Mouse (Mus musculus) gastrocnemius, adult 2 months (tissue): ENCODE results near the gene 4930452B06Rik. TPM values are rescaled to one million over a fixed set of nuclear protein-coding genes. Genes with fewer than 3 reads are reported as not detected.

ENCODE experiments used
- DNase-seq: peaks from one replicate; pipeline ENCODE4 v3.0.0; 2022
- H3K27ac ChIP-seq: fragments of 200-600 bp; 2 replicates; pipeline ENCODE4 v1.8.1; 2022; ENCODE audit warnings: mild to moderate bottlenecking
- H3K4me3 ChIP-seq: fragments of 200-600 bp; 2 replicates; pipeline ENCODE4 v1.8.1; 2022; ENCODE audit warnings: mild to moderate bottlenecking, moderate library complexity
- CTCF ChIP-seq: fragments of 200-600 bp; IDR thresholded peaks from 2 replicates; pipeline ENCODE4 v1.8.1; 2022; ENCODE audit warnings: antibody characterized with exemption, mild to moderate bottlenecking, moderate library complexity
- intact Hi-C: fragments of 180-260 bp; cut with DNase I; formaldehyde crosslinking; loops from one replicate; pipeline ENCODE4 v1.15.1; 2025
- total RNA-seq, 2 experiments: library from RNA; stranded (reverse); gene quantifications; 2 replicates each; pipeline ENCODE4 v1.2.3; 2021

The 4930452B06Rik gene
- total RNA-seq, 2 experiments from 2014 or later, result 0.15 TPM; not detected in 1

DNA sequence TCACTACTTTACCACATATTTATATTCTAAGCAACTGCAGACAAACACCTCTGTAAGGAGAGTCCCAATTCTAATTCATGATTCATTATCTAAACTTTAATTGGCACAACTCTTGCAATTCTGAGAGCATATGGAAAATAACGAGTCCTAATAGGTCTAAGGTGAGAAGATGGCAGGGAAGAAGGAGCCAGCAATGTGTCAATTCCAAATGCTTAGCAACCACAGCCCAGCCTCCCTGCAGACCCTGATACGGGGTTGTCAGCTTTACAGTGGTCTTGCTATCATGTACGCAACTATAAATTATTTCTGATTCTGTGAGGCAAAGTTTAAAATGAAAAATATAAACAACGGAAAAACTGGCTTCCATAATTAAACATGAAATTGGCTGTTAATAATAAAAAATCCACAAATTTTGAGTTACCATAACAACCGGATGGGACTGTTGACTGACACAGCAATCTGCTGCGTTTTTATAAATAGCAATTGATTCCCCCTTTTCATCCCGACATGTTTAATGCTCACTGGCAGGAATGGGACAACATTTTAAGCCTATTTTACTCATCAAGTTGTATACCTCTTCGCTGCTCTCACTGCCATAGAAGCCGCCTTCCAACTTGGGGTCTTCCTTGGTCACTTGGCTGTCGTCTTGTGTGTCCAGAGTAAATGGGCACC lies 155.6 kb downstream of the 4930452B06Rik start:
- intact Hi-C loops, result no loop called here
- H3K27ac ChIP-seq, result no peak overlapping the region
- DNase-seq, result no peak

DNA sequence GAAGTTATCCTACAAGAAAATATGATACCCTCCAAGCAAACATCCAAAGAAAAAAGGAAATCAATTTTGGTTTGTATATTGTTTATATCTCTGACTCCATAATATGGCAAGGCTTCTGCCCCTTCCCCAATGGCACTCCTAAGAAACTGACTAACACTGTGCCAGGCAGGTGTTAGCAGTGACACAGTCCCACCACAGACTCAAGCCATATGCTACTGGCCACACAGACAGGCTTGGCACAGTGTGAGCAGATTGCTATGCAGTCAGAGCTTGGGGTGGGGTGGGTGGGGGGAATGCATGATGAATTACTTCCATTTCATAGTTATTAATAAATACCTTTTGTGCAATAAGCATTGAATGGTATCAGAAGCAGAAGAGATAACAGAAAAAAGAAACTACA lies 157.4 kb downstream of the 4930452B06Rik start:
- DNase-seq, result no peak
- no peak for TF ChIP-seq CTCF
- Histone ChIP-seq H3K4me3 (no peak overlapping the region), H3K27ac (no peak overlapping the region)
- intact Hi-C loops, result no loop called here

More for the DNA sequence above, 155.6 kb downstream of the 4930452B06Rik start:
- H3K4me3 ChIP-seq, result no peak overlapping the region
- no peak for TF ChIP-seq CTCF

DNA sequence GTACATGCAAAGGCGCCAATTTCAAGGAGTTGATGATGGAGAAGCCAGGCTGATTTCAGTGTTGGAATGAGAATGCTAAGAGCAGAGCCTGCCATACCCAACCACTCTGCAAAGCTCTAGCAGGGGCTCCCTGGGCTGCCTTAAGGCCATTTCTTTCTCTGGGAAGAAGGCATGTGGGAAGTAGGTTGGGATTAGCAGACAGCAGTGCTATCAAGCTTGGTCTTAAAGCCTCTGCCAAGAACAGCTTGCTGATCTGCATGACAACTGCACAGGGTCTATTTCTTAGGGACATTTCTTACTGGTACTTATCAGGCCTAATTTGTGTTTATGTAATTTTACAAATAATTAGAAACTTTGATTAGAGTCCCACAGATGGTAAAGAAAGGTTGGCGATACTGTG lies 161.8 kb downstream of the 4930452B06Rik start:
- TF ChIP-seq CTCF, result no peak

DNA sequence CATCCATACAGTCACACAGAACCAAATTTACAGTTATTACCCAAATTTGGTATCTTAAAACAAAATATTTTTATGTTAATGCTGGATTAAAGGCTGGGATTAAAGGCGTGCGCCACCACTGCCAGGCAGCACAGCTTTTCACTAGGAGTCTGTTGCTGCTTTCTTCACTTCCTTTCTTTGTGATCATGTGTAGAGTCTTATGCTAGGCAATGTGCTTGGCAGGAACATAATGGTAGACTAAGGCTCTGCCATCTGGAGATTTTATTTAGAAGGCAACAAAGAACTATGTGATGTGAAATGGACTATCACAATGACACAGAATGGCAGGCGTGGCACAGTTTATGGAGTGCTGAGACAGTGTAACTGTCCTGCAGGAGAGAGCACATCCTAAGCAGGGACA lies 162.7 kb downstream of the 4930452B06Rik start:
- intact Hi-C loops, result no loop called here
- TF ChIP-seq CTCF, result no peak
- no peak overlapping the region for H3K27ac ChIP-seq

More for the DNA sequence above, 161.8 kb downstream of the 4930452B06Rik start:
- Histone ChIP-seq H3K4me3 (no peak overlapping the region), H3K27ac (no peak overlapping the region)
- intact Hi-C loops, result no loop called here
- DNase-seq, result no peak

DNA sequence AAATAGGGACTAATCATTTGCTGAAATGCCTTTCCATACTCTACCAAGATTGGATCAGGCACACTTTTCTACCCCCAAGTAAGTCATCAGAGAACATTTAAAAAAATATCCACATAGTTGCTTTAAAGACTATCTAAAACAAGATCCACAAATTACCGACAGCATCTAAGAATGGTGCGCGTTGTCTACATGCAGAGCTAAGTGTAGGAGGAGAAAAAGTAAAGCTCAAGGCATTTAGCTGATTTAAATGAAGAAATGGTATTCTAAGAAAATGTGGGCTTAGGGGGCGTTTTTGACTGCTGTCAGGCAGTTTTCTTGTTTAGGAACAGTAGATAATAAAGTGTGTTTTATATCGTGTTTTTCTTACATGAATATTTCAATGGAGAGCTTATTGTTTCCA lies 163.5 kb downstream of the 4930452B06Rik start:
- Histone ChIP-seq H3K27ac (no peak overlapping the region), H3K4me3 (no peak overlapping the region)
- DNase-seq, result no peak
- no peak for TF ChIP-seq CTCF
- intact Hi-C loops, result no loop called here

More for the DNA sequence above, 162.7 kb downstream of the 4930452B06Rik start:
- DNase-seq, result no peak
- no peak overlapping the region for H3K4me3 ChIP-seq

DNA sequence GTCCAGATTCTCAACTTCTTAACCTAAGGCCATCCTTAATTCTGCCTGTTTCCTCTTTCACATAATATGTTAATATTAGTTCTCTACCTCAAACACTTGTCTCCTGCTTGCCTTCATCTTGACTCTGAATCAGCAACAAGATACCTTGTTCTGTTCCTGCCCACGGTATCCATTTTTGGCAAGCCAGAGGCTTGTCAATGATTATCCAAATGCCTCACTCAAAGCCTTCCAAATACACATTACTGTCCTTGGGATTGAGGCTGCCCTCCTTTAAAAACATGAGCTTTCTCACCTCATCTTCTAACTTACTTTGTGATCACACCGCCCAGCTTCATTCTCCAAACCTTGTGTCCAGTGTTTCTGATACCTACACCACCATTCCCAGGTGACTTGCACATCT lies 170.3 kb downstream of the 4930452B06Rik start:
- no peak for TF ChIP-seq CTCF
- DNase-seq, result no peak
- Histone ChIP-seq H3K4me3 (no peak overlapping the region), H3K27ac (no peak overlapping the region)
- intact Hi-C loops, result no loop called here

DNA sequence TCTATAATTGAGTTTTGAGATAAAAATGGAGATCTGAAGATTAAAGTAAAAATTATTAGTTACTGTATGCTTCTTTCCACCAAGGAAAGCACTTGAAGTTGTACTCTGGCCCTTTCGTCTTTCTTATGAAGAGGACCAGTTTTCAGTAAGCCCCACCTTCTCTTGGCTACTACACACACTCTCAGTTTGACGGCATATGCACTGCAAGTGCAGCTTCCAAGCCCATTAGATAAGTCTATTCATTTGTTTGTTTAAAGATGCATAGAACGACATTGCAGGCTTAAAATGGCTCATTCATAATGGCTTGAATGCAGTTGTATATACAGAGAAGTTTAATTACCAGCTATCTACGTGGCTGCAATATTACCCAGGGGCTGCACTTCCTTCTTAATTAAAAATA lies 171.1 kb downstream of the 4930452B06Rik start:
- TF ChIP-seq CTCF, result no peak
- DNase-seq, result no peak
- Histone ChIP-seq H3K27ac (no peak overlapping the region), H3K4me3 (no peak overlapping the region)
- intact Hi-C loops, result no loop called here

DNA sequence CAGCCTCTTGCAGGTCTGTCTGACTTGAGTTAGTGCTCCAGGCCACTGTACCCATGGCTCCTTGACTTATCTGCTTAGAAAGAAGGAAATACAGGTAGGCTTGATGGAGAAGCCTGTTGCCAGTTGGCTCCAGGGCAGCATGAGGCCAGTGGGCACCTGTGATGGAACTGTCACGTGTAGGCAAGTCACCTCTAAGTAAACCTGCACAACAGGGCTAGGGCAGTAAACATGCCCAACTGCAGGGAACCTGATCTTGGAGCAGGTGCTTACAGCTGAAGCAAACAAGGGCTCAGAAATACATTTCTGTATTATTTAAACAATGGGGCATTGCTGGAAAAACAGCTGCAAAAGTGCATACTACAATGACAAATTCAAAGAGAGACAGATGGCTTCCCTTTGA lies 171.8 kb downstream of the 4930452B06Rik start:
- Histone ChIP-seq H3K4me3 (no peak overlapping the region), H3K27ac (no peak overlapping the region)
- TF ChIP-seq CTCF, result no peak
- intact Hi-C loops, result no loop called here
- no peak for DNase-seq

DNA sequence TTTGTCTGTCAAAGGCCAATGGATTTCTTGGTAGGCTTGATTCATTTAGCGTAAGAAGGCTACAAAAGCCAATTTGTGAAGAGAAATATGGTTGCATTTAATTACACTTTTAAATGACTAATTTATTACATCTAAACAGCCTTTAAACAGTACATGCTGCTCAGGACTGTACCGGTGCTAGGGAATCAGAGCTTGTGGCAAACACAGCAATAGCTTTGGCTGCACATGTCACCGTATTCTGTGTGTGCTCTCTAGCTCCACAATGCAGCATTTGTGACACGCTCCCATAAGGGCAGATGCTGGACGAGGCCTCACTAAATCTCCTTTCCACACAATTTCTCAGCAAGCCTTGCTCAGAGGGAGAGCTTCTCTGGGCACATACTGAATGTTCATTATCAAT lies 187.9 kb downstream of the 4930452B06Rik start:
- H3K4me3 ChIP-seq, result no peak overlapping the region
- H3K27ac ChIP-seq, result no peak overlapping the region
- intact Hi-C loops, result no loop called here
- no peak for TF ChIP-seq CTCF
- no peak for DNase-seq

DNA sequence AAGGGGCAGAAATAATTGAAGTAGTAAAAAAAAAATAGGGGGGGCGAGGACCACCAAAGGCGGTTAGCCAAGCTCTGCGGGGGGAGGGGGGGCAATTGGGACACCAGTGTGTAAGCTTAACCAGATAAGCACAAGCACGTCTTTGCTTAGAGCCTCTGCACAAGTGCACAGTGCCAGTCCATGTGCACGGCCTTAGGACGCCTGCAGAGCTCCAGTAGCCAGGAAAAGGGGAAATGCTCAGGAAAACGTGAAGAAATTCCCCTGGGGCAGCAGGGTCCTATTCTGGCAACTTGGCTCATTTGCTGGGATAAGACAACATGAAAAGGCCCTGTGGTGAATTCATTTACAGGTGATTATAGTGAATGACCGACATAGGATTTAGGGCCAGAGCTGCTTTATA lies 188.7 kb downstream of the 4930452B06Rik start:
- intact Hi-C loops, result no loop called here

DNA sequence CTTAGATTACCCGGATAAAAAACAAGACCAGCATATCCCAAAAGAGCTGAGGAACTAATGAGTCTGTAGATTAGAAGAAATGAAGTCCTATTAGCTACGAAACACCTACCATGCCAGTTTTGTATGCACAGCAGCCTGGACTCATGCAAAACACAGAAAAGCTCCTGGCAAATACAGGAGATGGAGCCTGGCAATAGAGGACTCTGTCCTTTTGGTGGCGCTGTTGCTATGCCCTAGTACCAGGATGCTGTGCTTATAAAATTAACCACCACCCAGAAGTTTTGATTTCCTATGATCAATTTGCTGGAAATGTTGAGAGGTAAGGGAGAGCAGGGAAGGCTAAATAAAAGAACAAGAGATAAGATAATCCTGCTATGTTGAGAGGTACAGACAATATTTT lies 189.4 kb downstream of the 4930452B06Rik start:
- TF ChIP-seq CTCF, result peak; percentile 40
- Histone ChIP-seq H3K4me3 (no peak overlapping the region), H3K27ac (no peak overlapping the region)
- intact Hi-C loops, result no loop called here
- no peak for DNase-seq

More for the DNA sequence above, 188.7 kb downstream of the 4930452B06Rik start:
- DNase-seq, result no peak
- no peak overlapping the region for H3K27ac ChIP-seq
- no peak overlapping the region for H3K4me3 ChIP-seq
- no peak for TF ChIP-seq CTCF

DNA sequence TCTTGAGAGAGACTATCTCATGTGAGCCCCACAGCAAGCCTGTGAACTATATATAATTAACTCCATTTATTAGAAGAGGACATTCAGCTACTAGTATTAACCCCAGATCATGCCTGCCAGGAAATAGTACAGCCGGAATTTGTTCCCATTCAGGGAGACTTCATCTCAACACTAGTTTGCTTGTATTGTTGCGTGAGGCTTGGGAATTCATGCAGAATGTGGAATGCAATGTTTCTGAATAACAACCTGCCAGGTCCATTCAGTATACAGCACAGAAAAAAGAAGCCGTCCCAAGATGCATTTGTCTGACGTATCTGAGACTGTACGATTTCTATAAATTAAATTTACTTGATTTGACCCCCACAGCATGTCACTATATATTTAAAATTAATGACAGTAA lies 190.2 kb downstream of the 4930452B06Rik start:
- no peak overlapping the region for H3K27ac ChIP-seq
- TF ChIP-seq CTCF, result no peak
- intact Hi-C loops, result no loop called here
- no peak for DNase-seq
- H3K4me3 ChIP-seq, result no peak overlapping the region

DNA sequence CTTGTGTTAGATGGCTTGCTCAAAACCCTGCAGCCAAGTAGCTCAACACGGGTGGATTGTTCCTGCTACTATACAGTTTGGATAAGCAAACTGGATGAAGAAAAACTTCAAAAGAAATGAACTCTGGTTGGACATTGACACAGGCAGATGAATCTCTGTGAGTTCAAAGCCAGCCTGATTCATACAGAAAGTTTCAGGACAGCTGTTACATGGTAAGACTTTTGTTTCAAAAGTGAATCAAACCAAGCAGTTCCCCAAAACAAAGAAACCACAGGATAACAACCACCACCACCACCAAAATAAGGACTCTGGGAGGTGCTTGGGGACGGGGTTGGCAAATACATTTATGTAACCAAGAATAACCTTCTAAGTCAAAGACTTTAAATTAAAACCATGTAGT lies 193.2 kb downstream of the 4930452B06Rik start:
- intact Hi-C loops, result no loop called here
- Histone ChIP-seq H3K27ac (no peak overlapping the region), H3K4me3 (no peak overlapping the region)
- no peak for DNase-seq
- TF ChIP-seq CTCF, result no peak

DNA sequence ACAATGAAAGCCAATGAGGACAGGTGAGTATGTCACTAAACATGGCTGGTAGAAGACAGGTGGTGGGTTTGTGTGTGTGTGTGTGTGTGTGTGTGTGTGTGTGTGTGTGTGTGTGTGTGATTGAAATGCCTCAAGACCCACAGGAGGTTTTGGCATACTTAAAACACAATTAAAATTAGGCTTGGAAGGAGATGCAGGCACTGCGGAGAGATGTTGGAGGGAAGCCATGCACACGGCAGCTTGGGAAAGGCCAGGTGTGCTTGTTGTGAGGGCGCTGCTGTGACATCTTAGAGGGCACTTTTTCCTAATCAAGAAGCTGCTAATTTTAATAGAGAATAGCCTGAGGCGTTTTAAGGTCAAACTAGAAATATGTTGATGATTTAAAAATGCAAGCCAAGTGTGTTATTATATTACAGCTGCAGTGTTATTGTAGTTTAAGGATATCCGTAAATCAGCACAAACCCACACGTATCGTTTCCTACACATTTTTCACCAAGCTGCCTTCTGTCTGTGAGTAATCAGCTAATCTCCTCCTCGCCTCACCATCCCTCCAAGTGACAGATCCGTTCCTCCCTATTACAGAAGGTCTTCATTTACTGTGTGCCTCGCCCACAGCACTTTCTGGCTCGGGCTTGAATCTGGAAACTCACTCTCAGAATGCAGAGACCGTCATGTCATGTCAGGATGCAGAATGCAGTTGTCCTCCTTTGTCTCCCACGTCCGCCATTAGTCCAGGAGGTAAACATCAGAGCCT lies 201.5 kb downstream of the 4930452B06Rik start:
- Histone ChIP-seq H3K4me3 (no peak overlapping the region; the same call in 1 of the 2 replicates), H3K27ac (no peak overlapping the region)
- intact Hi-C loops, result loop anchor here (5.0 kb wide), 1 partner anchor 107 kb away; no protein-coding TSS in a partner anchor
- TF ChIP-seq CTCF, result no peak
- DNase-seq, result no peak
